Mouse (Mus musculus) brain, embryonic 14.5 days (tissue): Measurements from ENCODE around the gene Slc22a22.

Experiments used
- CTCF ChIP-seq: fragments of 200-500 bp; IDR thresholded peaks from 2 replicates; pipeline ENCODE4 v1.5.1; 2012; ENCODE audit warnings: inconsistent platforms, mild to moderate bottlenecking, moderate library complexity, borderline replicate concordance; ENCODE audit not compliant: insufficient read depth, insufficient read length; ENCODE audit errors: extremely low read depth
- POLR2A ChIP-seq: fragments of 200-500 bp; IDR thresholded peaks from 2 replicates; pipeline ENCODE4 v1.6.1; 2012; ENCODE audit warnings: mild to moderate bottlenecking, inconsistent platforms, borderline replicate concordance; ENCODE audit not compliant: poor library complexity, insufficient read depth, insufficient read length, severe bottlenecking; ENCODE audit errors: extremely low read depth

DNA sequence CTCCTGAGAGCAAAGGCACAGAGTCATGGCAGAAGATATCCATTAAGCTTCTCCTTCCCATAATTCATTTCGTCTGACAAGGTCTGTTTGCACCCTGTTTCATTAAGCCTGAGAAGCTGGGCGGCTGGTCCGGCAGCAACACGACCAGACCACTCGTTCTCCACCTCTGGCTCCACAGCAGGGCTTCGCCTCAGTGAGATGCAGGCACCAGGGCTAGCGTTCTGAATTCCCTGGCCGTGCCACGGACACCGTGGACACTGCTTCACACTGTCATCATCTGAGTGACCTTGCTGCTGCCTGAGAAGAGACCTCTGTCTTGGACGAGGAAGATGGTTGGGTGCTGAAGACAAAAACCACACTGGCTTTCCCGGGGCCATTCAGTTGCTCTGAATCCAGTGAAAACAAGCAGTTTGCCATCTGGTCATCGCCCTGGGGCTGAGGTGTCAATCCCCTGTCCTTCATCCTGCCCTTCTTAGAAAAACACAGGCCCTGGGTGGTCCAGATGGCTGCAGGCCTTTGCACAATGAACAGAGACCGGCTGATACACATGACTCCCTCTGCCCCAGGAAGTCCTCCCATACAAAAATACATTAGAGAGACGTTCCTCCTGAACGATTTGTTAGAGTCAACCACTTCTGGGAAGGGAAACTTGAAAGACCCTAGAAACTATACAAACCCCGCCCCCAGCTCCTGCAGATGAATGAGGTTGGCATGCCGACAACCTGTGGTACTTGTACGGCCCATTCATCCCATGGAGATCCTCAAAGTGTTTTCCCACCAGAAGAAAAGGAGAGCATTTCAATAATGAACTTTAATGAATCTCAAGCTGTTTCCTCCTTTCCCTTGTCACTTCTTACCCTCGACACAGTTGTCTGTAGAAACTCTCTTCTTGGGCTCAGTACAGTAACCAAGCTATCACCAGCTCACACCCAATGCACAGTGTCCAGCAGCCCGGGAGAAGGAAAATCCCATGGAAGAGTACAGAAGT lies 32.1 kb upstream of the Slc22a22 start:
- TF ChIP-seq POLR2A (no peak), CTCF (no peak)
